Mouse (Mus musculus) fat pad, adult 2 months (tissue): Measurements from ENCODE around the gene Larp1b.

Source experiments
- DNase-seq: peaks from one replicate; pipeline ENCODE4 v3.0.0-alpha.2; 2011; ENCODE audit warnings: low read depth, low spot score; ENCODE audit errors: extremely low read depth

Gene Larp1b

GRCm38 (mm10) chr3:41018022-41018608, 68.5 kb downstream of the Larp1b start:
- DNase-seq = no peak

- peak; percentile 68 for DNase-seq
These were observed 71.1 kb downstream of the Larp1b start for GRCm38 (mm10) chr3:41020687-41021086.

GRCm38 (mm10) chr3:41021980-41022379, 72.4 kb downstream of the Larp1b start:
- peak; percentile 40 for DNase-seq

- DNase-seq = no peak
These were observed 81.1 kb downstream of the Larp1b start for GRCm38 (mm10) chr3:41030705-41031104.

GRCm38 (mm10) chr3:41031286-41032210, 81.9 kb downstream of the Larp1b start:
- no peak for DNase-seq

- DNase-seq = no peak
These were observed 88.8 kb downstream of the Larp1b start for GRCm38 (mm10) chr3:41038297-41038916.

- DNase-seq = no peak
These were observed 91.6 kb downstream of the Larp1b start for GRCm38 (mm10) chr3:41041241-41041640.

- DNase-seq = no peak
These were observed 92.7 kb downstream of the Larp1b start for GRCm38 (mm10) chr3:41042195-41042938.

- no peak for DNase-seq
These were observed 94.2 kb downstream of the Larp1b start for GRCm38 (mm10) chr3:41043756-41044354.

GRCm38 (mm10) chr3:41047838-41048237, 98.2 kb downstream of the Larp1b start:
- DNase-seq = no peak

GRCm38 (mm10) chr3:41053334-41053733, 103.7 kb downstream of the Larp1b start:
- peak; percentile 84 for DNase-seq

- DNase-seq = peak; percentile 61
These were observed 108.8 kb downstream of the Larp1b start for GRCm38 (mm10) chr3:41058395-41058794.

GRCm38 (mm10) chr3:41059249-41059648, 109.6 kb downstream of the Larp1b start:
- no peak for DNase-seq

GRCm38 (mm10) chr3:41061831-41062565, 112.4 kb downstream of the Larp1b start:
- DNase-seq = no peak

GRCm38 (mm10) chr3:41062758-41063157, 113.1 kb downstream of the Larp1b start:
- no peak for DNase-seq

- DNase-seq = no peak
These were observed 115.7 kb downstream of the Larp1b start for GRCm38 (mm10) chr3:41065320-41065719.

GRCm38 (mm10) chr3:41070519-41070918, 120.9 kb downstream of the Larp1b start:
- DNase-seq = no peak

- DNase-seq = no peak
These were observed 125.7 kb downstream of the Larp1b start for GRCm38 (mm10) chr3:41075376-41075775.

- DNase-seq = peak; percentile 74
These were observed 129.0 kb downstream of the Larp1b start for GRCm38 (mm10) chr3:41078673-41079072.

- no peak for DNase-seq
These were observed 131.1 kb downstream of the Larp1b start for GRCm38 (mm10) chr3:41080724-41081123.
